Mouse (Mus musculus): ENCODE data around the gene Actg1. TPM values are rescaled to one million over a fixed set of nuclear protein-coding genes. Genes with fewer than 3 reads are reported as not detected.

The Actg1 gene
- total RNA-seq, 2 experiments from 2014 or later, result 1,262 to 1,401 TPM

- DNase-seq, result no peak
These were observed 39.7 kb downstream of the Actg1 start for GRCm38 (mm10) chr11:120308441-120309320.

GRCm38 (mm10) chr11:120307566-120308430, 40.5 kb downstream of the Actg1 start:
- DNase-seq, result peak; percentile 94 to 95

GRCm38 (mm10) chr11:120307132-120307413, 41.3 kb downstream of the Actg1 start:
- no peak for DNase-seq

GRCm38 (mm10) chr11:120306366-120307131, 41.8 kb downstream of the Actg1 start:
- DNase-seq, result peak in 1 of 2 experiments; percentile 1

- DNase-seq, result no peak
These were observed 42.6 kb downstream of the Actg1 start for GRCm38 (mm10) chr11:120305535-120306365.

GRCm38 (mm10) chr11:120304886-120305534, 43.3 kb downstream of the Actg1 start:
- peak; percentile 77 for DNase-seq

- DNase-seq, result no peak
These were observed 44.0 kb downstream of the Actg1 start for GRCm38 (mm10) chr11:120304350-120304694.

GRCm38 (mm10) chr11:120303559-120304349, 44.6 kb downstream of the Actg1 start:
- DNase-seq, result no peak

- no peak for DNase-seq
These were observed 45.2 kb downstream of the Actg1 start for GRCm38 (mm10) chr11:120303119-120303518.

GRCm38 (mm10) chr11:120299484-120299883, 48.9 kb downstream of the Actg1 start:
- no peak for DNase-seq

GRCm38 (mm10) chr11:120298441-120299141, 49.8 kb downstream of the Actg1 start:
- DNase-seq, result no peak

GRCm38 (mm10) chr11:120297767-120298166, 50.6 kb downstream of the Actg1 start:
- DNase-seq, result no peak

GRCm38 (mm10) chr11:120296305-120297144, 51.8 kb downstream of the Actg1 start:
- DNase-seq, result no peak

Small RNAs within 50 kb of the gene (microRNA-seq; reads per million reads assigned to microRNA genes)
- 0 reads per million in 2 experiments for gene Gm23419
- gene Mir6935, result 0.60 to 1.5 reads per million in 2 experiments

Other genes with a start within 250 kb of the Actg1 start
- gene Tepsin, start 249.8 kb downstream of the Actg1 start, total RNA-seq (2021), result 10 to 100 TPM; 15.1 to 16.9 TPM
- gene Ndufaf8, start 249.6 kb downstream of the Actg1 start, total RNA-seq (2021), result 10 to 100 TPM; 34.7 to 35.9 TPM
- 10 to 100 TPM; 80.2 to 86.1 TPM for gene Slc38a10, start 197.2 kb downstream of the Actg1 start, total RNA-seq (2021)
- 10 to 100 TPM; 19.6 to 20.0 TPM for gene Bahcc1, start 115.6 kb downstream of the Actg1 start, total RNA-seq (2021)
- 1 to 10 TPM in 1 of 2 experiments, not detected in 1; 1.0 TPM for gene Fscn2, start 13.0 kb upstream of the Actg1 start, total RNA-seq (2021)
- gene Faap100, start 30.2 kb upstream of the Actg1 start, total RNA-seq (2021), result 10 to 100 TPM; 17.3 to 21.6 TPM
- 10 to 100 TPM; 59.9 to 64.4 TPM for gene Nploc4, start 89.2 kb upstream of the Actg1 start, total RNA-seq (2021)
- gene Tspan10, start 94.1 kb upstream of the Actg1 start, total RNA-seq (2021), result under 1 TPM in 1 of 2 experiments, not detected in 1; 0.30 TPM
- under 1 TPM; 0.48 to 0.90 TPM for gene Pde6g, start 105.0 kb upstream of the Actg1 start, total RNA-seq (2021)
- 10 to 100 TPM; 13.2 to 15.6 TPM for gene Oxld1, start 109.5 kb upstream of the Actg1 start, total RNA-seq (2021)
- 10 to 100 TPM; 25.3 to 31.8 TPM for gene Ccdc137, start 109.6 kb upstream of the Actg1 start, total RNA-seq (2021)
- gene Arl16, start 119.1 kb upstream of the Actg1 start, total RNA-seq (2021), result 10 to 100 TPM; 48.3 to 49.8 TPM
- gene Mrpl12, start 136.1 kb upstream of the Actg1 start, total RNA-seq (2021), result 10 to 100 TPM; 70.4 to 71.7 TPM
- gene Slc25a10, start 143.3 kb upstream of the Actg1 start, total RNA-seq (2021), result 10 to 100 TPM; 18.7 to 20.4 TPM
- under 1 TPM; 0.15 to 0.18 TPM for gene Gcgr, start 182.2 kb upstream of the Actg1 start, total RNA-seq (2021)
- gene Mcrip1, start 201.2 kb upstream of the Actg1 start, total RNA-seq (2021), result 10 to 100 TPM; 71.3 to 71.6 TPM
- gene Ppp1r27, start 202.6 kb upstream of the Actg1 start, total RNA-seq (2021), result not detected
- gene P4hb, start 224.7 kb upstream of the Actg1 start, total RNA-seq (2021), result 100 to 1,000 TPM; 118 to 122 TPM
- 100 to 1,000 TPM; 266 to 282 TPM for gene Arhgdia, start 233.1 kb upstream of the Actg1 start, total RNA-seq (2021)
- gene Alyref, start 249.8 kb upstream of the Actg1 start, total RNA-seq (2021), result 10 to 100 TPM; 60.0 to 67.6 TPM
- 100 to 1,000 TPM in 1 of 2 experiments, 10 to 100 TPM in 1; 85.0 to 103 TPM for gene Anapc11, start 249.9 kb upstream of the Actg1 start, total RNA-seq (2021)